Mouse (Mus musculus) hindbrain, embryonic 16.5 days (tissue): ENCODE data around the gene Itln1. TPM values are rescaled to one million over a fixed set of nuclear protein-coding genes. Genes with fewer than 3 reads are reported as not detected.
"Not testable (repeated sequence)": the region's sequence is repeated elsewhere in the genome, so short reads cannot be mapped to it uniquely, and the experiment has no call there.

ENCODE experiments used
- ATAC-seq: fragments of 200-750 bp; cut with Nextera tagmentation; 2 replicates; pipeline ENCODE4 v1.8.0; 2017; ENCODE audit warnings: moderate TSS enrichment, moderate library complexity
- H3K27ac ChIP-seq: fragments of 300-500 bp; sonication (generic); 2 replicates; pipeline ENCODE4 v1.5.1; 2014; ENCODE audit warnings: low read depth, mild to moderate bottlenecking, control low read depth, low read length, moderate library complexity
- H3K27me3 ChIP-seq: fragments of 300-500 bp; sonication (generic); replicated peaks from 2 replicates; pipeline ENCODE4 v1.6.1; 2014; ENCODE audit warnings: low read length; ENCODE audit not compliant: control insufficient read depth, insufficient read depth
- H3K36me3 ChIP-seq: fragments of 300-500 bp; sonication (generic); 2 replicates; pipeline ENCODE4 v1.6.1; 2014; ENCODE audit warnings: mild to moderate bottlenecking, low read length, moderate library complexity, mixed read lengths; ENCODE audit not compliant: control insufficient read depth, insufficient read depth
- H3K4me1 ChIP-seq: fragments of 300-500 bp; sonication (generic); 2 replicates; pipeline ENCODE4 v1.6.1; 2014; ENCODE audit warnings: low read depth, low read length; ENCODE audit not compliant: control insufficient read depth, insufficient read depth
- H3K4me2 ChIP-seq: fragments of 300-500 bp; sonication (generic); 2 replicates; pipeline ENCODE4 v1.6.1; 2014; ENCODE audit warnings: mild to moderate bottlenecking, low read length, control low read depth, moderate library complexity
- H3K4me3 ChIP-seq: fragments of 300-500 bp; sonication (generic); 2 replicates; pipeline ENCODE4 v1.5.1; 2014; ENCODE audit warnings: mild to moderate bottlenecking, low read length, control low read depth, moderate library complexity
- H3K9ac ChIP-seq: fragments of 300-500 bp; sonication (generic); 2 replicates; pipeline ENCODE4 v1.6.1; 2014; ENCODE audit warnings: low read depth, mild to moderate bottlenecking, control low read depth, low read length, moderate library complexity
- H3K9me3 ChIP-seq: fragments of 300-500 bp; sonication (generic); 2 replicates; pipeline ENCODE4 v1.6.1; 2014; ENCODE audit warnings: mild to moderate bottlenecking, low read length, moderate library complexity; ENCODE audit not compliant: control insufficient read depth
- WGBS: fragments of 180-500 bp; shearing (Covaris S2); extraction: QIAGEN DNeasy Blood & Tissue Kit; methylation state at CpG from one replicate; pipeline ENCODE4 v1.1.7; 2014; 5-methylcytosine and 5-hydroxymethylcytosine counted together
- polyA plus RNA-seq: library from polyadenylated mRNA; unstranded; fragments of >200 nt; fragmentation: Nextera tagmentation; extraction: Ambion mirVana; gene quantifications from 2 replicates; pipeline ENCODE4 v1.2.1, GENCODE M21; 2015

Gene Itln1
- polyA plus RNA-seq, 1 experiment from 2014 or later, result not detected

- no peaks in the 10 kb centered on the region for H3K27me3 ChIP-seq
- ATAC-seq, result peak; percentile 65
- H3K9me3 ChIP-seq, result peaks cover 2% of the 10 kb centered on the region
- peak overlapping the region; percentile 33 for H3K4me3 ChIP-seq
- H3K36me3 ChIP-seq, result no peaks in the 10 kb centered on the region
- H3K9ac ChIP-seq, result peak overlapping the region; percentile 53
- H3K27ac ChIP-seq, result no peak overlapping the region
- 62% methylated on average over 27 of the region's 27 CpGs for WGBS
- H3K4me1 ChIP-seq, result no peaks in the 10 kb centered on the region
- H3K4me2 ChIP-seq, result peak overlapping the region; percentile 42
Measured at GRCm38 (mm10) chr1:171477758-171478545, 57.1 kb downstream of the Itln1 start.

- WGBS, result 81% methylated on average over 8 of the region's 8 CpGs
- no peaks in the 10 kb centered on the region; the same call in 1 of the 2 replicates for H3K9me3 ChIP-seq
- H3K27me3 ChIP-seq, result no peaks in the 10 kb centered on the region
- no peak overlapping the region for H3K9ac ChIP-seq
- no peak overlapping the region for H3K4me2 ChIP-seq
- no peaks in the 10 kb centered on the region for H3K36me3 ChIP-seq
- H3K4me3 ChIP-seq, result no peak overlapping the region
- H3K27ac ChIP-seq, result no peak overlapping the region
- no peak for ATAC-seq
- H3K4me1 ChIP-seq, result no peaks in the 10 kb centered on the region
Measured at GRCm38 (mm10) chr1:171477123-171477522, 58.0 kb downstream of the Itln1 start.

DNA sequence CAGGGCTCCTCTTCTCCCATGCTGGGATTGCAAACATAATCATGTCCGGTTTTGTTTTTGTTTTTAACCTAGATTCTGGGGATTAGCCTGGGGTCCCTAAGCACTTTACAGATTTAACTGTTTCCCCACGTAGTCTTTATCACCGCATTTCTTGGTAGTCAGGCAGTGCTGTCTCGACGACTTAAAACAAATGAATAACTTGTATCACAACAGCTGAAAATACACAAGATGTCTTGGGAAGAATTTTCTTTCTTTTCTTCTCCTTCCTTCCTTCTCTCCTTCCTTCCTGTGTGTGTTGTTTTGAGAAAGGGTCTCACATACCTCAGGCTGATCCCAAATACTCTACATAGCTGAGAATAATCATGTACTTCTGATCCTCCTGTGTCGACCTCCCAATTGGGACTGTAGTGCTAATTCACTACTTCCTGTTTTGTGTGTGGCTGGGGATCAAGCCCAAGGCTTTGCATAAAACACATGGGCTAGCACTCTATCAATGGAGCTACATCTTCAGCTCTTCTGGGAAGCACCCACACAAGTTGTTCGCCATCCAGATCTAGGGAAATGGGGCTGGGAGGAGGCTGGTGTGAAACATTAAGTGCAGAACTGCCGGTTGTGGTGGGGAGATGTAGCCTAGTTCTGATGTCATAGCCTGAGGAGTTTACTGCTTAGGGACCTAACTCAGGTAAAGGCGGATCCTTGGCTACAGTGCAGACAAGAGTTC is 61.0 kb downstream of the Itln1 start:
- no peak overlapping the region for H3K4me2 ChIP-seq
- no peaks in the 10 kb centered on the region for H3K27me3 ChIP-seq
- 77% methylated on average over 9 of the region's 9 CpGs for WGBS
- H3K4me3 ChIP-seq, result no peak overlapping the region
- no peaks in the 10 kb centered on the region for H3K4me1 ChIP-seq
- no peak overlapping the region for H3K27ac ChIP-seq
- no peaks in the 10 kb centered on the region for H3K36me3 ChIP-seq
- ATAC-seq, result no peak
- H3K9me3 ChIP-seq, result no peaks in the 10 kb centered on the region
- no peak overlapping the region for H3K9ac ChIP-seq

GRCm38 (mm10) chr1:171473506-171473905 is 61.6 kb downstream of the Itln1 start:
- Histone ChIP-seq H3K27me3 (no peaks in the 10 kb centered on the region), H3K27ac (no peak overlapping the region), H3K4me2 (no peak overlapping the region), H3K9ac (no peak overlapping the region), H3K36me3 (no peaks in the 10 kb centered on the region), H3K9me3 (no peaks in the 10 kb centered on the region), H3K4me3 (no peak overlapping the region), H3K4me1 (no peaks in the 10 kb centered on the region)
- 77% methylated on average over 4 of the region's 4 CpGs for WGBS
- ATAC-seq, result no peak

GRCm38 (mm10) chr1:171471941-171472340 is 63.2 kb downstream of the Itln1 start:
- ATAC-seq, H3K4me3 ChIP-seq, H3K9me3 ChIP-seq, H3K36me3 ChIP-seq, H3K27ac ChIP-seq, H3K27me3 ChIP-seq, H3K4me2 ChIP-seq, H3K4me1 ChIP-seq, H3K9ac ChIP-seq: not testable (repeated sequence)
- 92% methylated on average over 8 of the region's 8 CpGs for whole genome bisulfite sequencing

DNA sequence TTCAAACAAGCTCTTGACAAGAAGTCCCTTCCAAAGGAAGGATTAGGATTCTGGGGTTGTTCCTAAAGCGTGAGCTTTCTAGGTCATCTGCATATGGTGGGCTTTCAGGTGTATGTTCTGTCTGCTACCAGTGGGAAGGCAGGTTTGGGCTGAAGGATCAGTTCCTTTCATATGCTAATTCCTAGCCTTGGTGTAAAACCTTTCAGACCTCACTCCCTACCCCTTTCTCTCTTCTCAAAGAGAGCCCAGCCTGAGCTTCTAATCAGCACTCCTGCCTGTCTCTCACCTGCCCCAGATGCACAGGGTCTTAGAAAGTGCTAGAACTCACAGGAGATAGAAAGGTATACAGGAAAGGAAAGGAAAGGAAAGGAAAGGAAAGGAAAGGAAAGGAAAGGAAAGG is 63.6 kb downstream of the Itln1 start:
- H3K4me3 ChIP-seq, result no peak overlapping the region
- 65% methylated on average over 1 of the region's 1 CpGs for WGBS
- no peaks in the 10 kb centered on the region for H3K9me3 ChIP-seq
- no peak overlapping the region for H3K27ac ChIP-seq
- H3K27me3 ChIP-seq, result no peaks in the 10 kb centered on the region
- no peaks in the 10 kb centered on the region for H3K4me1 ChIP-seq
- H3K9ac ChIP-seq, result no peak overlapping the region
- no peaks in the 10 kb centered on the region for H3K36me3 ChIP-seq
- no peak for ATAC-seq
- no peak overlapping the region for H3K4me2 ChIP-seq

- H3K9ac ChIP-seq, result no peak overlapping the region
- H3K27me3 ChIP-seq, result no peaks in the 10 kb centered on the region
- H3K4me1 ChIP-seq, result no peaks in the 10 kb centered on the region
- no peaks in the 10 kb centered on the region for H3K36me3 ChIP-seq
- no peaks in the 10 kb centered on the region for H3K9me3 ChIP-seq
- no peak overlapping the region for H3K4me2 ChIP-seq
- H3K4me3 ChIP-seq, result no peak overlapping the region
- no peak for ATAC-seq
- H3K27ac ChIP-seq, result no peak overlapping the region
- WGBS, result 89% methylated on average over 5 of the region's 5 CpGs
Measured at GRCm38 (mm10) chr1:171470896-171471295, 64.2 kb downstream of the Itln1 start.

- Histone ChIP-seq H3K27me3 (no peaks in the 10 kb centered on the region), H3K9me3 (no peaks in the 10 kb centered on the region), H3K36me3 (no peaks in the 10 kb centered on the region), H3K27ac (no peak overlapping the region), H3K9ac (no peak overlapping the region), H3K4me1 (no peaks in the 10 kb centered on the region), H3K4me2 (no peak overlapping the region), H3K4me3 (no peak overlapping the region)
- 29% methylated on average over 7 of the region's 7 CpGs for WGBS
- ATAC-seq, result no peak
Measured at GRCm38 (mm10) chr1:171470371-171470871, 64.7 kb downstream of the Itln1 start.

DNA sequence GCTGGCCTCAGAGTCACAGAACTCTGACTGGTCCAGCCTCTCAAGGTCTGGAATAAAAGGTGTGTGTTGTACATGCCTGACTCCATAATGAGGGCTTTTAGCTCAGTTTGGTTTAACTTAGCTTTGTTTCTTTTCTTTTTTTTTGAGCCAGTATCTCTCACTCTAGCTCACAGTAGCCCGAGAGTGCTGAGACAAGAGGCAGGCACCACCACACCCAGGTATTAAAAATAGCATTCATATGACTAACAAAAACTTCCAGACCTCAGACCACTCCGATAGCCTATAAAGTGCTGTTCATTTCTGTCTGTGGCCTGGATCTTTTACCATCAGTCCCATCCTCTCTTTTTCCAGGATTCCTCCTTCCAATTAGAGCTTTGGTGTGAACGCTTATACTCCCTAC is 65.4 kb downstream of the Itln1 start:
- H3K4me3 ChIP-seq, result no peak overlapping the region
- H3K4me1 ChIP-seq, result no peaks in the 10 kb centered on the region
- 89% methylated on average over 3 of the region's 3 CpGs for WGBS
- H3K36me3 ChIP-seq, result no peaks in the 10 kb centered on the region
- no peak for ATAC-seq
- no peaks in the 10 kb centered on the region for H3K9me3 ChIP-seq
- H3K9ac ChIP-seq, result no peak overlapping the region
- H3K27ac ChIP-seq, result no peak overlapping the region
- H3K4me2 ChIP-seq, result no peak overlapping the region
- H3K27me3 ChIP-seq, result no peaks in the 10 kb centered on the region
